Mouse (Mus musculus) brain, embryonic 14.5 days (tissue): Measurements from ENCODE around the gene Gm9945.

Source experiments
- CTCF ChIP-seq: fragments of 200-500 bp; IDR thresholded peaks from 2 replicates; pipeline ENCODE4 v1.5.1; 2012; ENCODE audit warnings: inconsistent platforms, mild to moderate bottlenecking, moderate library complexity, borderline replicate concordance; ENCODE audit not compliant: insufficient read depth, insufficient read length; ENCODE audit errors: extremely low read depth
- POLR2A ChIP-seq: fragments of 200-500 bp; IDR thresholded peaks from 2 replicates; pipeline ENCODE4 v1.6.1; 2012; ENCODE audit warnings: mild to moderate bottlenecking, inconsistent platforms, borderline replicate concordance; ENCODE audit not compliant: poor library complexity, insufficient read depth, insufficient read length, severe bottlenecking; ENCODE audit errors: extremely low read depth

DNA sequence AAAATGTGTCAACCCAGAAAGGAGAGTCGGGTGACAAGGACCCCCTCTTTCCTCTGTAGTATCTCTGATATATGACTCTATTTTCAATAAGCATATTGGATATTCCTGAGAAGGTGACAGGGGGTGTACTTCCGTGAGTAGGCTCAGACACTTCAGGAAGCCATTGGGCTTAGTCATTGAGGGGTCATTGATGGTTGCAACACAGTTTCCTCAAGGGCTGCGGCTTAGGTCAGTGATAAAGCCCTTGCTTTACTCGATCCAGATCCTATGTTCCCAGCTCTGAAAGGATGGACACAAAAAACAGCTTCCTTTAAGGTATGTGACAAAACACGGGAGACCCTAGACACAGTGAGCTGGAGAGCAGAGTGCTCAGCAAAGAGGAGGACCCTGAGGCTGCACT lies 23.8 kb downstream of the Gm9945 start:
- TF ChIP-seq CTCF = no peak
- TF ChIP-seq POLR2A = no peak
